Mouse (Mus musculus): ENCODE data around the gene Galm.
A peak's percentile ranks its signal among the peaks of the same experiment; 100 is the strongest.
"Not testable (repeated sequence)": the region's sequence is repeated elsewhere in the genome, so short reads cannot be mapped to it uniquely, and the experiment has no call there.

Galm gene

GRCm38 (mm10) chr17:80167436-80167835 lies 40.2 kb downstream of the Galm start:
- DNase-seq, result no peak

GRCm38 (mm10) chr17:80167851-80168251 lies 40.6 kb downstream of the Galm start:
- no peak for DNase-seq

- DNase-seq, result peak; percentile 73
These were observed 41.3 kb downstream of the Galm start for GRCm38 (mm10) chr17:80168425-80169182.

- DNase-seq, result no peak
These were observed 42.5 kb downstream of the Galm start for GRCm38 (mm10) chr17:80169792-80170191.

- no peak for DNase-seq
These were observed 43.7 kb downstream of the Galm start for GRCm38 (mm10) chr17:80170951-80171350.

- no peak for DNase-seq
These were observed 44.7 kb downstream of the Galm start for GRCm38 (mm10) chr17:80171948-80172347.

- DNase-seq, result no peak
These were observed 45.5 kb downstream of the Galm start for GRCm38 (mm10) chr17:80172761-80173160.

GRCm38 (mm10) chr17:80173708-80174107 lies 46.4 kb downstream of the Galm start:
- no peak for DNase-seq

GRCm38 (mm10) chr17:80174146-80174545 lies 46.9 kb downstream of the Galm start:
- DNase-seq, result no peak

- peak; percentile 33 for DNase-seq
These were observed 47.6 kb downstream of the Galm start for GRCm38 (mm10) chr17:80174699-80175385.

- no peak for DNase-seq
These were observed 48.1 kb downstream of the Galm start for GRCm38 (mm10) chr17:80175386-80175739.

- DNase-seq, result no peak
These were observed 48.7 kb downstream of the Galm start for GRCm38 (mm10) chr17:80175966-80176365.

GRCm38 (mm10) chr17:80178846-80179245 lies 51.6 kb downstream of the Galm start:
- DNase-seq, result not testable (repeated sequence)

- DNase-seq, result peak; percentile 81
These were observed 52.7 kb downstream of the Galm start for GRCm38 (mm10) chr17:80179959-80180358.

- DNase-seq, result no peak
These were observed 53.2 kb downstream of the Galm start for GRCm38 (mm10) chr17:80180468-80180867.

- DNase-seq, result no peak
These were observed 56.3 kb downstream of the Galm start for GRCm38 (mm10) chr17:80183615-80184014.

GRCm38 (mm10) chr17:80193075-80193474 lies 65.8 kb downstream of the Galm start:
- DNase-seq, result peak; percentile 64

- no peak for DNase-seq
These were observed 72.0 kb downstream of the Galm start for GRCm38 (mm10) chr17:80199160-80199778.

- DNase-seq, result no peak
These were observed 78.4 kb downstream of the Galm start for GRCm38 (mm10) chr17:80205657-80206056.

- DNase-seq, result peak; percentile 75
These were observed 79.0 kb downstream of the Galm start for GRCm38 (mm10) chr17:80206301-80206670.

GRCm38 (mm10) chr17:80206671-80207581 lies 79.7 kb downstream of the Galm start, which contains the start of the genes Srsf7 and Ttc39d:
Gene Srsf7, minus strand, starts transcription at chr17:80207307.
Gene Ttc39d, plus strand, starts transcription at chr17:80207460.
- peak; percentile 100 for DNase-seq

- not testable (repeated sequence) for DNase-seq
These were observed 86.7 kb downstream of the Galm start for GRCm38 (mm10) chr17:80213998-80214397.

GRCm38 (mm10) chr17:80220131-80220530 lies 92.9 kb downstream of the Galm start:
- DNase-seq, result no peak
